Mouse (Mus musculus) forelimb bud, embryonic 11.5 days (tissue): ENCODE measurements around the gene H2al1a.
"Not testable (repeated sequence)": the region's sequence is repeated elsewhere in the genome, so short reads cannot be mapped to it uniquely, and the experiment has no call there.

Experiments
- DNase-seq: peaks from one replicate; pipeline ENCODE4 v3.0.0-alpha.2; 2012; ENCODE audit warnings: low read depth, low spot score

The H2al1a gene

DNA sequence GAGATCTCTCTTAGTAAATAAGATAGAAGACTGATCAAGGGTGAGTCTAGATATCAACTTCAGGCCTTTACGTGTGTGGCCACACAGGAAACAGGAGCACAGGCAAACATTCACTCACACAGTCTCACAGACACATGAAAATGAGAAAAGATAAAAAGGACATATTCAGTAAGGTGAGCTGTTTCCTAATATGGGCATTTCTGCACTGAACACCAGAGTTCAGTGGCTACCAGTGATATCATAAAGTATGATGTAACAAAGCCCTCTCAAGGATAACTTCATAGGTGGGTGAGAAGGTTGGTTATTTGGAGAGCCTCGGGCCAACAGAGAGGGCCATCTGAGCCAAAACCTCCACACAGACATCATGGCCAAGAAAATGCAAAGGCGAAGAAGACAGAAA, at the start of gene H2al1a:
Gene H2al1a (plus strand): TSS at position 301 of the 400 bp plus-strand sequence.
- not testable (repeated sequence) for DNase-seq

DNA sequence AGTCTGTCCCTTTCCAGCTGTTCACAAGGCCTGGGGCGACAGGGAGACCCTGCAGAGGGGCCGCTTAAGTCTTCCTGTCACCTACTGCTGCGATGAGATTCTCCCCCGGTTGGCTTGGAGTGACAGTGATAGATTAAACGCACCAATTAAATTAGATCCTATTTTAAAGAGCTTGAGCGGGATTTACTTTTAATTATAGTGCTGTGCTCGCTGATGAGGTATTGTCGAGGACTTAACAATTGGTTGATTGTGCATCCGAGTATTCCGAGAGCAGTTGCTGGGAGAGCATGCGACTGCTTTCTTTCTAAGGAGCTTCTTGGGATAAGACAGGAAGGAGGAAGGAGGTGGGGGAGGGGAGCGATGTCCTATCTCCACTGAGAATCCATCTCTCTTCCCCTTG, 48.9 kb upstream of the H2al1a start:
- no peak for DNase-seq

DNA sequence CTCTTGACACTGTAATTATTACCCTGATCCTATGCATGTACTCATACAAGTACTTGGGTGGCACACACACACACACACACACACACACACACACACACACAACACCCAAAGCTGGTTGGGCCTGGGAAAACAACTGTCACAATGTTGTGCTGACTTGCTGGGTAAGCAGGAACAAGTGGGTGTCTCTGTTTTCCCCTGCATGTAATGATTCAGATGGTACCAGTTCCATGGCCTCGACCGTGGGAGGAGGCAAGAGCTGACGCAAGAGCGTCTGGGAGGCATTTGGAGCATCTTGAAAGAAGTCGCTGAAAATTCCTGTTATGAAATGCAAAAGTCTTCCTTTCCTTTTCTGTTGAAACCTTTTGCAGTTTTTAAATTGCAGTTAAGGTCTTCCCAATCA, 45.0 kb upstream of the H2al1a start:
- no peak for DNase-seq

DNA sequence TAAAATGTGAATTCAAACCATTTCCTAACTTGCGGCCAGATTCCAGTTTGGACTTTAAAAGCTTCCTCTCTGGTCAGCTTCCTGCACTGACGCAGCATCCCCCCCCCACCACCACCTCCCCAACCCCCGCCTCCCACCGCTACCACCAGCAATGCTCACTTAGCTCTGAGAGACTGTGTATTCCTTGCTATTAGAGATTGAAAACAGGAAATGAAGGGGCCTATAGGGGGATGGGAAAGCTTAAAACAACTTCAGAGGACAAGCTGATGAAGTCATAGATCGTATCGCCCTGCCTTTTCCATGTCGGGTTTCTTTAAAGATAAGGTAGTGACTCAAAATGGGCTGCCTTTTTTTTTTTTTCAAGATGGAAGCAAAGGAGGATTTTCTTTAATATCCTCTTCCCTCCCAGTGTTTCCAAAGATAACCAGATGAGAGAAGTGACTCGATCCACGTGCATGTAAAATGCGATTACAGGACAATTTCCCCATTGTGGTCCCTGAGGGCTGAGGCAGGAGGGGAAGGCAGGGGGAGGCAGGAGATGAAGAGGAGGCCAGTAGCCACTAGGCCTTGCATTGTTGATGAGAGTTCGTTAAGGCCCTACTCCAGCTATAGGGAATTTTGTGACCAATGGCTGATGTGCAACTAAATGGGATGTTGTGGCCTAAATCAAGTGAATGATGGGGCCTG, 44.4 kb upstream of the H2al1a start:
- DNase-seq, result no peak

DNA sequence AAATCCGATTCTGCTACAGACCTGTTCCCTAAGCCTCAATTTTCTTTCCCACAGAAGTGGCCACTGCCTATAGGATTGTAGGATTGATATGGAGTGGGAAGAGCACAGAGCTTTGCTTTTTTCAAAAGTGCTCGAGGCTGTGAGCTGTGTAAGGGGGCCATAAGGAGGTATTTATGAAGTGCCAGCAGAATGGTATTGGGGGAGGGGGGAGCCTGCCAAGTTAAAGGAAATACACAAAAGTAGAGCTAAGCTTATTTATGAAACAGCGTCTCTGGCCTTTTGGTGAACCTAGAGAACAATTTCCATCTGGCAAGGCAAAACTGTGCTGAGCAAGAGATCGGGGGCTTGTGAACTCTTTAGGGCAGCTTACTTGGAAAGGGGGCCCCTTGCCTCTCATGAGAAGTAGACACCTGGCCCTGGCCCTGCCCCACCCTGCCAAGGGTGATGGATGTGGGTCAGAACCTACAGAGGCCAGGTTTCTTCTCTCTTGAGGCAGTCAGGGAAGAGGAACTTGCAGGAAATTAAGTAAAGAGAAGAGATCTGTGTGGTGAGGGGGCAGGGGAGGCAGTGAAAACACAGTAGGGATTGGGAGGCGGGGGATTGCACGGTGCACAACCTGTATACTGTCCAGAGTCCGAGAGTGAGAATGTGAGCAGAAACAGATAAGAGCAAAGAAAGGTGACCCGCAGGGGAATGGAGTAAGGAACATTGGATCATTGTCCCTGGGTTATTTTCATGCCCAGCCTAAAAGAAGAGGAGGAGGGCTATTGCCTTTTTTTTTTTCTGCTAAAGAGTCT, 43.3 kb upstream of the H2al1a start:
- DNase-seq, result peak; percentile 58

DNA sequence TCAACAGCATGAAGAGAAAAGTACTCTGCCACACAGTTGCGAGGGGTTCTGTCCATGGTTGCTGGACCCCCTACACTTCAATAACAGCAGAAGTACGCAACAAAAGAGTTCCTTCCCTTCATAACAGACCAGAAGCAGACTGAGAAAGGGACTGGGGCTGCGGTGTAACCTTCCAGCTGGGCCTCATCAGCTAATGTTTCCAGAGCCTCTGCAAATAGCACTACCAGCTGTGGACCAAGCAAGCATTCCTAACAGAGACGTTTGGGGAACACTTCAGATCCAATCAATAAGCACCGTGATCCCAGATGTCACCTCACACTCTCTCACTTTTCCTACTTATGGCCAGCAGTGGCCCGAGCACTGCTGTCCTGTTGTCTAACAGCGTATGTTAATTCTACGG, 34.1 kb upstream of the H2al1a start:
- DNase-seq, result peak; percentile 40

DNA sequence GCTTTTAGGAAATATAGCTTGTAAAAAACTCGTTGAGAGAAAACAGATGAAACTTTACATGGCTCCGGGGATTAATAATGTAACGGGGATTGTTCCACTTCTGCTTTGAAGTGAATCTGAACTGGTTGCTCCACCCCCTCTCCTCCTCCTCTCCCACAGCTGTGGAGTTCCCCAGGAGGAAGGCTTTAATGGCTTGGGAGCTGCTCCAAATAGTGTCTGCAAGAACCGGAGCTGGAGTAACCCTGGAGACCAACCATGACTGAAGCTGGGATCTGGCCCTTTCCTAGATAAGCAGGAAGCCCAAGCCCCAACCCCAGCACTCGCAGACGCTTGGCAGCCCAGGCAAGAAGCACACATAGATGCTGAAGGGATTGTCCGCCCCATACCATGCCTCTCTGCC, 31.3 kb upstream of the H2al1a start:
- DNase-seq, result peak; percentile 28

DNA sequence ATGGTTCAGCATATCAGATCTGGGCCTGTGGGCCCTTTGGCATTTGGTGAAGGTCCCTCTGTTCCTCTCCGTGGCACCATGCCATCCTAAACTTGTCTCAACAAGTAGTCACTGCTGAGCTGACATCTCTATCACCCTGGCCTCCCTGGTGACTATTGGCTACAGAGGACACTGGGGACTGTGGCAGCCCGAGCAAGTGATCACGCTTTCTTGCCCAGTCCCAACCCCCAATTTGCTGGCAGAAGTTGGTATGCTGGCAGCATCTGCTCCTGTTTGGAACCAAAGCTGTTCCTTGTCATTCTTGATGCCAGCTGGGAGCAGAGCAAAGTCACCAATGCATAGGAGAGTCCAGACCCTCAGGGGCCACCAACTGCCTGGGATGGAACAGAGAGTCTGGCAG, 30.0 kb upstream of the H2al1a start:
- DNase-seq, result no peak

DNA sequence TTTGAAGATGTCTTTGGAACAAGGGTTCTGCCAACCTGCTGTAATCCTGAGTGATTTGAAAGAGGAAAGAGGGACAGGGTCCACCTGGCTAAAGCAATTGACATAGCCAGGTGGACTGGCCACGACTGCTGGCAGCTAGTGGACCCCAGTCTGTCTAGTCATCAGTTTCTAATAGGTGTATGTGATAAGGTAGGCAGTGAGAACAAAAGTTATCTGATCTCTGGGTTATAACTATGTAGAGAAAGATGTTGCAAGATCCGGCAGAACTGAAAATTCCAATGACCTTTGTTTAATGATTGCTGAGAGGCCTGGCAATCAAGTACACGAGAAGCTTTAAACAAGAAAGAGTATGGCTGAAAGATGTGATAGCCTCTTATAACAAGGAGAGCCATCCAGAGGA, 25.9 kb upstream of the H2al1a start:
- DNase-seq, result no peak

DNA sequence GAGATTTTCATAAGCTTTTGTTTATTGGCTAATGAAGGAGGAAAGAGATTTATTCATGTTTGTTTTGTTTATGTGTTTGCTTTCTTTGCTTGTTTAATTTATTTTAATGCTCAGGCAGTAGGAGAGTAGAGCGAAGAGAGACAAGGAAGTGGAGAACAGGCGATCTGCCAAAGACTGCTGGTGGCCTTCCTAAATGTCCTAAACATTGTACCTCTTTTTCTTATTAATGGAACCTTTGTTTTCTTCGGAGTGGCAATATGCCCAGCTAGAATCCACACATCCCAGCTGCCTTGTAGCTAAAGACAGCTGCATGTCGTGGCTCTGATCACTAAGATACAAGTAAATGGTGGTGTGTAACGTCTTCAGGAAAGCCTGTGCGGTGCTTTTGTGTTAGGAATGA, 22.0 kb upstream of the H2al1a start:
- DNase-seq, result no peak

DNA sequence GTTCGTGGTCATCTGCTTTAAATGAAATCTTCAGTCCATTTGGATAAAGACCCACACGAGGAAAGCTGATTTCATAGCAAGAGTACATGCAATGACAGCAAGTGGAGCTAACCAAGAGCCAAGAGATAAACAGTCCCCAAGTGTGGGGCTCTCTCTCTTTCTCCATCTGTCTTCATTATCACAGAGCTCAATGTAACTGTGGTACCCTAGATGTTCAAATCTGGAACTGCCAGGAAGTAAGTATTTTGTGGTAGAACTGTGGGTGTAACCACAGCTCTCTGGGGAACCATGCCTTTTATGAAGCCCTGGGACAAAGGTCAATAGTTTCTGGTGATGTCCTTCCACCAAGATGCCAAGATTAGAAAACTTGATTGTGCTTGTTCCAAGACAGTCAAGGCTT, 18.3 kb upstream of the H2al1a start:
- no peak for DNase-seq

DNA sequence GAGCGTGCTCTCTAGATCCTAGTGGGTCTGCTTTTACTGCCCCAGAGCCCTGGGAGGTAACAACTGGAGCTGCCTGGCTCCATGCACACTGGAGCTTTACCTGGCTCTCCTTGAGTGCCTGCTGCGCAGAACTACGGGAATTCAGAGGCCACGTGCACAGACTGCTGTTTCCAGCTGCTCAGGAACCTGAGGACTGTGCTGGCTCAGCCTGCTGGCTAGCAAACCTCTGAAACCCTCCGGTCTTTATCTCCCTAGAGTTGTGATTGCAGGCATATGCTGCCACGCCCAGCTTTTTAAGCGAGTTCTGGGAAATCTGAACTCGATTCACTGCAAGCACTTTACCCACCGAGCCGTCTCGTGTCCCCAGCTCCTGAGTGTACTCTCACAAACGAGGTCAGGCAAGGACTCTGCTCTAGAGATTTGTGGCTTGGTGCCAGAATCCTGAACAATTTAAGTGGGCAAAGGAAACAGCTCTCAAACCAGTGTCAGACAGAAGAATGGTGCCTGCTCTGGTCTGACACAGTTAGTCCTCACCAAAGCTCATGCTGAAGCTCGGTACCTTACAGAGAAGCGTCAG, 10.7 kb upstream of the H2al1a start:
- DNase-seq, result no peak

DNA sequence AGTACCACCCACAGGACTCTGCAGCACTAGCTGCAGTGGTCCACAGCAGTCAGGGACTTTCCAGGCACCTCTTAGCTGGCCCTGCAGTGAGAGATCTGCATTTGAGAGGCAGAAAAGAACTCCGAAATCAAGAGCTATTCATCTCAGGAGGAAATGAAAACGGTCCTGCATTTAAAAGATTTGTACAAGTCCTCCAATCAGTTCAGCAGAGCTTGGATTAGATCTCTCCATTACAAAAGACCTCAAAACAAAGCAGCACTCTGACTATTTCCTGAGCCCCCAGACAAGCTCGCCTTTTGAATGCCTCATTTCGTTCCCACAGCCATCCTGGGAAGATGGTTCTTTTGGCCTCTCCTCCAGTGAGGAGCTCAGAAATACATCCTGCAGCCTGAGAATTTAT, 9.8 kb upstream of the H2al1a start:
- no peak for DNase-seq

DNA sequence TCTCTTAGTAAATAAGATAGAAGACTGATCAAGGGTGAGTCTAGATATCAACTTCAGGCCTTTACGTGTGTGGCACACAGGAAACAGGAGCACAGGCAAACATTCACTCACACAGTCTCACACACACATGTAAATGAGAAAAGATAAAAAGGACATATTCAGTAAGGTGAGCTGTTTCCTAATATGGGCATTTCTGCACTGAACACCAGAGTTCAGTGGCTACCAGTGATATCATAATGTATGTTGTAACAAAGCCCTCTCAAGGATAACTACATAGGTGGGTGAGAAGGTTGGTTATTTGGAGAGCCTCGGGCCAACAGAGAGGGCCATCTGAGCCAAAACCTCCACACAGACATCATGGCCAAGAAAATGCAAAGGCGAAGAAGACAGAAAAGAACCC, 3.1 kb downstream of the H2al1a start, which contains the start of gene H2al1b:
Gene H2al1b (plus strand): TSS at position 301 of the 400 bp plus-strand sequence.
- not testable (repeated sequence) for DNase-seq

DNA sequence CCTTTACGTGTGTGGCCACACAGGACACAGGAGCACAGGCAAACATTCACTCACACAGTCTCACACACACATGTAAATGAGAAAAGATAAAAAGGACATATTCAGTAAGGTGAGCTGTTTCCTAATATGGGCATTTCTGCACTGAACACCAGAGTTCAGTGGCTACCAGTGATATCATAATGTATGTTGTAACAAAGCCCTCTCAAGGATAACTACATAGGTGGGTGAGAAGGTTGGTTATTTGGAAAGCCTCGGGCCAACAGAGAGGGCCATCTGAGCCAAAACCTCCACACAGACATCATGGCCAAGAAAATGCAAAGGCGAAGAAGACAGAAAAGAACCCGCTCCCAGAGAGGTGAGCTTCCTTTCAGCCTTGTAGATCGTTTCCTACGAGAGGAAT, 6.3 kb downstream of the H2al1a start, which contains the start of gene H2al1c:
Gene H2al1c (plus strand): TSS at position 301 of the 400 bp plus-strand sequence.
- DNase-seq, result not testable (repeated sequence)

DNA sequence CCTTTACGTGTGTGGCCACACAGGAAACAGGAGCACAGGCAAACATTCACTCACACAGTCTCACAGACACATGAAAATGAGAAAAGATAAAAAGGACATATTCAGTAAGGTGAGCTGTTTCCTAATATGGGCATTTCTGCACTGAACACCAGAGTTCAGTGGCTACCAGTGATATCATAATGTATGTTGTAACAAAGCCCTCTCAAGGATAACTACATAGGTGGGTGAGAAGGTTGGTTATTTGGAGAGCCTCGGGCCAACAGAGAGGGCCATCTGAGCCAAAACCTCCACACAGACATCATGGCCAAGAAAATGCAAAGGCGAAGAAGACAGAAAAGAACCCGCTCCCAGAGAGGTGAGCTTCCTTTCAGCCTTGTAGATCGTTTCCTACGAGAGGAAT, 9.5 kb downstream of the H2al1a start, which contains the start of gene H2al1d:
Gene H2al1d (plus strand): TSS at position 301 of the 400 bp plus-strand sequence.
- not testable (repeated sequence) for DNase-seq

DNA sequence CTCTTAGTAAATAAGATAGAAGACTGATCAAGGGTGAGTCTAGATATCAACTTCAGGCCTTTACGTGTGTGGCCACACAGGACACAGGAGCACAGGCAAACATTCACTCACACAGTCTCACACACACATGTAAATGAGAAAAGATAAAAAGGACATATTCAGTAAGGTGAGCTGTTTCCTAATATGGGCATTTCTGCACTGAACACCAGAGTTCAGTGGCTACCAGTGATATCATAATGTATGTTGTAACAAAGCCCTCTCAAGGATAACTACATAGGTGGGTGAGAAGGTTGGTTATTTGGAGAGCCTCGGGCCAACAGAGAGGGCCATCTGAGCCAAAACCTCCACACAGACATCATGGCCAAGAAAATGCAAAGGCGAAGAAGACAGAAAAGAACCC, 12.6 kb downstream of the H2al1a start, which contains the start of gene H2al1e:
Gene H2al1e (plus strand): TSS at position 301 of the 400 bp plus-strand sequence.
- not testable (repeated sequence) for DNase-seq

DNA sequence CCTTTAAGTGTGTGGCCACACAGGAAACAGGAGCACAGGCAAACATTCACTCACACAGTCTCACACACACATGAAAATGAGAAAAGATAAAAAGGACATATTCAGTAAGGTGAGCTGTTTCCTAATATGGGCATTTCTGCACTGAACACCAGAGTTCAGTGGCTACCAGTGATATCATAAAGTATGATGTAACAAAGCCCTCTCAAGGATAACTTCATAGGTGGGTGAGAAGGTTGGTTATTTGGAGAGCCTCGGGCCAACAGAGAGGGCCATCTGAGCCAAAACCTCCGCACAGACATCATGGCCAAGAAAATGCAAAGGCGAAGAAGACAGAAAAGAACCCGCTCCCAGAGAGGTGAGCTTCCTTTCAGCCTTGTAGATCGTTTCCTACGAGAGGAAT, 15.8 kb downstream of the H2al1a start, which contains the start of gene H2al1f:
Gene H2al1f (plus strand): TSS at position 301 of the 400 bp plus-strand sequence.
- not testable (repeated sequence) for DNase-seq

DNA sequence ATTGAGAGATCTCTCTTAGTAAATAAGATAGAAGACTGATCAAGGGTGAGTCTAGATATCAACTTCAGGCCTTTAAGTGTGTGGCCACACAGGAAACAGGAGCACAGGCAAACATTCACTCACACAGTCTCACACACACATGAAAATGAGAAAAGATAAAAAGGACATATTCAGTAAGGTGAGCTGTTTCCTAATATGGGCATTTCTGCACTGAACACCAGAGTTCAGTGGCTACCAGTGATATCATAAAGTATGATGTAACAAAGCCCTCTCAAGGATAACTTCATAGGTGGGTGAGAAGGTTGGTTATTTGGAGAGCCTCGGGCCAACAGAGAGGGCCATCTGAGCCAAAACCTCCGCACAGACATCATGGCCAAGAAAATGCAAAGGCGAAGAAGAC, 18.9 kb downstream of the H2al1a start, which contains the start of gene H2al1g:
Gene H2al1g (plus strand): TSS at position 301 of the 400 bp plus-strand sequence.
- DNase-seq, result not testable (repeated sequence)

DNA sequence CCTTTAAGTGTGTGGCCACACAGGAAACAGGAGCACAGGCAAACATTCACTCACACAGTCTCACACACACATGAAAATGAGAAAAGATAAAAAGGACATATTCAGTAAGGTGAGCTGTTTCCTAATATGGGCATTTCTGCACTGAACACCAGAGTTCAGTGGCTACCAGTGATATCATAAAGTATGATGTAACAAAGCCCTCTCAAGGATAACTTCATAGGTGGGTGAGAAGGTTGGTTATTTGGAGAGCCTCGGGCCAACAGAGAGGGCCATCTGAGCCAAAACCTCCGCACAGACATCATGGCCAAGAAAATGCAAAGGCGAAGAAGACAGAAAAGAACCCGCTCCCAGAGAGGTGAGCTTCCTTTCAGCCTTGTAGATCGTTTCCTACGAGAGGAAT, 22.1 kb downstream of the H2al1a start, which contains the start of gene H2al1h:
Gene H2al1h (plus strand): TSS at position 301 of the 400 bp plus-strand sequence.
- DNase-seq, result not testable (repeated sequence)

DNA sequence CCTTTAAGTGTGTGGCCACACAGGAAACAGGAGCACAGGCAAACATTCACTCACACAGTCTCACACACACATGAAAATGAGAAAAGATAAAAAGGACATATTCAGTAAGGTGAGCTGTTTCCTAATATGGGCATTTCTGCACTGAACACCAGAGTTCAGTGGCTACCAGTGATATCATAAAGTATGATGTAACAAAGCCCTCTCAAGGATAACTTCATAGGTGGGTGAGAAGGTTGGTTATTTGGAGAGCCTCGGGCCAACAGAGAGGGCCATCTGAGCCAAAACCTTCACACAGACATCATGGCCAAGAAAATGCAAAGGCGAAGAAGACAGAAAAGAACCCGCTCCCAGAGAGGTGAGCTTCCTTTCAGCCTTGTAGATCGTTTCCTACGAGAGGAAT, 25.3 kb downstream of the H2al1a start, which contains the start of gene H2al1i:
Gene H2al1i (plus strand): TSS at position 301 of the 400 bp plus-strand sequence.
- DNase-seq, result not testable (repeated sequence)

DNA sequence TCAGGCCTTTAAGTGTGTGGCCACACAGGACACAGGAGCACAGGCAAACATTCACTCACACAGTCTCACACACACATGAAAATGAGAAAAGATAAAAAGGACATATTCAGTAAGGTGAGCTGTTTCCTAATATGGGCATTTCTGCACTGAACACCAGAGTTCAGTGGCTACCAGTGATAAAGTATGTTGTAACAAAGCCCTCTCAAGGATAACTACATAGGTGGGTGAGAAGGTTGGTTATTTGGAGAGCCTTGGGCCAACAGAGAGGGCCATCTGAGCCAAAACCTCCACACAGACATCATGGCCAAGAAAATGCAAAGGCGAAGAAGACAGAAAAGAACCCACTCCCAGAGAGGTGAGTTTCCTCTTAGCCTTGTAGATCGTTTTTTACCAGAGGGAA, 28.5 kb downstream of the H2al1a start, which contains the start of gene H2al1j:
Gene H2al1j (plus strand): TSS at position 301 of the 400 bp plus-strand sequence.
- not testable (repeated sequence) for DNase-seq
